In the genomic region with DNA sequence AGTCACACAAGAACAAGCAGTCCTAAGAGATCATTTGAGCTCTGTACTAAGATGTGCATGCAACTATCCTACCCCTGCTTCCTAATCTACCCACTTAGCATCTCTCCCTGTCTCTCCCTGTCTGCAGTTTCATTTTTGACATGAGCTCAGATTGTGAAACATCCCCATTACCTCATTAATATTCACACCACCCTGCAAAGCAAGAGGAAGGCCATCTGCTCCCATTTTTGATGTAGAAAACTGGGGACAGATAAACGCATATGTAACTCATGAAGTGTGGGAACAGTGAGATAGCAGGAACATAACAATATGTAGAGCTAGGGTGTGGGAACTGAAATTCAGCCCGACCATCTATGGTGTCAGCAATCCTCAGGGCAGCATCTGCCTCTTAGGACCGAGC, we compare ENCODE assay signal across 17 mouse cellular contexts. TPM values are rescaled to one million over a fixed set of nuclear protein-coding genes. Genes with fewer than 3 reads are reported as not detected.
DNase-seq lines count a peak whose midpoint lies in the region; ATAC-seq lines count a peak whose summit lies in the region.
"Had no signal": no experiment of that assay in that cellular context is flagged by ENCODE, and none has a peak within 500 bp of the region (broad histone marks: within the 10 kb centered on the region; RNA-seq: fewer than 3 reads in every experiment).

No protein-coding gene starts in this region.

- 66% methylated on average over 3 of the region's 3 CpGs for WGBS in heart, embryonic 10.5 days
- 58% methylated on average over 3 of the region's 3 CpGs for WGBS in forebrain, embryonic 16.5 days
- WGBS in midbrain, embryonic 16.5 days = 53% methylated on average over 3 of the region's 3 CpGs
- 69% methylated on average over 3 of the region's 3 CpGs for WGBS in intestine, embryonic 15.5 days

- intact Hi-C loops in heart, postnatal 25 days (cut with DNase I) = no loop called here

- peak overlapping the region; percentile 84 for H3K27ac ChIP-seq in heart, embryonic 10.5 days
- peak overlapping the region; percentile 19; the same call in 1 of the 2 replicates for H3K27ac ChIP-seq in forebrain, embryonic 16.5 days (ENCODE audit: low read length)
- H3K27ac ChIP-seq in midbrain, embryonic 16.5 days (ENCODE audit: low read length) = peak overlapping the region; percentile 31; the same call in 1 of the 2 replicates
- H3K27ac ChIP-seq in intestine, embryonic 15.5 days = no peak overlapping the region

- H3K9ac ChIP-seq in forebrain, embryonic 16.5 days (replicated peaks; ENCODE audit: low read depth, low read length) = no peak overlapping the region
- H3K9ac ChIP-seq in midbrain, embryonic 16.5 days (ENCODE audit: low read depth, low read length) = no peak overlapping the region
- no peak overlapping the region for H3K9ac ChIP-seq in intestine, embryonic 15.5 days

- no peak overlapping the region for H3K4me3 ChIP-seq in heart, embryonic 10.5 days
- no peak overlapping the region for H3K4me3 ChIP-seq in forebrain, embryonic 16.5 days (replicated peaks; ENCODE audit: low read length)
- no peak overlapping the region for H3K4me3 ChIP-seq in midbrain, embryonic 16.5 days (ENCODE audit: low read depth, low read length)
- H3K4me3 ChIP-seq in intestine, embryonic 15.5 days (replicated peaks) = no peak overlapping the region
- H3K4me3 ChIP-seq: megakaryocyte, embryonic 14.5 days had no signal

- peaks cover 17% of the 10 kb centered on the region; the same call in 1 of the 2 replicates for H3K4me1 ChIP-seq in heart, embryonic 10.5 days
- peaks cover 11% of the 10 kb centered on the region for H3K4me1 ChIP-seq in forebrain, embryonic 16.5 days (replicated peaks; ENCODE audit: control insufficient read depth, insufficient read depth, low read length)
- peaks cover 15% of the 10 kb centered on the region for H3K4me1 ChIP-seq in midbrain, embryonic 16.5 days (ENCODE audit: control insufficient read depth, insufficient read depth, low read length)
- H3K4me1 ChIP-seq in intestine, embryonic 15.5 days (replicated peaks) = no peaks in the 10 kb centered on the region
- H3K4me1 ChIP-seq: megakaryocyte, embryonic 14.5 days had no signal

- no peaks in the 10 kb centered on the region for H3K36me3 ChIP-seq in heart, embryonic 10.5 days
- H3K36me3 ChIP-seq in forebrain, embryonic 16.5 days (ENCODE audit: control insufficient read depth, insufficient read depth) = no peaks in the 10 kb centered on the region
- no peaks in the 10 kb centered on the region for H3K36me3 ChIP-seq in midbrain, embryonic 16.5 days (ENCODE audit: control insufficient read depth, insufficient read depth, low read length)
- no peaks in the 10 kb centered on the region for H3K36me3 ChIP-seq in intestine, embryonic 15.5 days

- no peaks in the 10 kb centered on the region for H3K27me3 ChIP-seq in heart, embryonic 10.5 days (ENCODE audit: insufficient read depth, poor library complexity, severe bottlenecking)
- no peaks in the 10 kb centered on the region for H3K27me3 ChIP-seq in forebrain, embryonic 16.5 days (replicated peaks; ENCODE audit: control insufficient read depth, insufficient read depth, low read length)
- no peaks in the 10 kb centered on the region for H3K27me3 ChIP-seq in midbrain, embryonic 16.5 days (ENCODE audit: control insufficient read depth, insufficient read depth, low read depth, low read length)
- no peaks in the 10 kb centered on the region for H3K27me3 ChIP-seq in intestine, embryonic 15.5 days (replicated peaks)
- H3K27me3 ChIP-seq: megakaryocyte, embryonic 14.5 days had no signal

- DNase-seq in heart, embryonic 10.5 days (ENCODE audit: low spot score) = no peak
- DNase-seq in heart, postnatal 25 days (ENCODE audit: low spot score) = no peak
- DNase-seq in layer of hippocampus, adult 11-12 months (ENCODE audit: low spot score) = peak; percentile 65
- no peak for DNase-seq in layer of hippocampus, postnatal 10 days (ENCODE audit: low spot score in 2 of 2)
- DNase-seq: B cell, adult 2 months; cerebellum, adult 8-10 months; embryo, embryonic 11 days; kidney, adult 2 months; kidney, postnatal 4 days; spleen, adult 18-20 months; thymus, postnatal 36 days had no signal

- H3K4me2 ChIP-seq in forebrain, embryonic 16.5 days (ENCODE audit: low read length) = no peak overlapping the region
- no peak overlapping the region for H3K4me2 ChIP-seq in midbrain, embryonic 16.5 days (ENCODE audit: low read length)
- H3K4me2 ChIP-seq in intestine, embryonic 15.5 days (replicated peaks) = no peak overlapping the region
- H3K4me2 ChIP-seq: liver, embryonic 11.5 days had no signal

- ATAC-seq in forebrain, embryonic 16.5 days = peak; percentile 86
- no peak for ATAC-seq in midbrain, embryonic 16.5 days
- ATAC-seq in intestine, embryonic 15.5 days = no peak

- H3K9me3 ChIP-seq in heart, embryonic 10.5 days = no peaks in the 10 kb centered on the region
- H3K9me3 ChIP-seq in forebrain, embryonic 16.5 days (ENCODE audit: control insufficient read depth, low read length) = no peaks in the 10 kb centered on the region
- no peaks in the 10 kb centered on the region for H3K9me3 ChIP-seq in midbrain, embryonic 16.5 days (replicated peaks; ENCODE audit: control insufficient read depth, low read length, poor library complexity, severe bottlenecking)
- no peaks in the 10 kb centered on the region for H3K9me3 ChIP-seq in intestine, embryonic 15.5 days
- H3K9me3 ChIP-seq: megakaryocyte, embryonic 14.5 days had no signal

RNA-seq across cellular contexts. Expression of gene Slc24a2, which starts 19.7 kb away (rescaled TPM):
- polyA plus RNA-seq in heart, embryonic 10.5 days (2016; fragmentation: Nextera tagmentation; extraction: Ambion mirVana) = 5.0 and 6.0 TPM in 2 replicates
- total RNA-seq in heart, postnatal 25 days (2021) = 1 to 10 TPM; 1.4 TPM
- total RNA-seq in layer of hippocampus, postnatal 10 days (2021) = 100 to 1,000 TPM; 171 to 172 TPM
- 1.4 and 2.1 TPM in 2 replicates for polyA plus RNA-seq in forebrain, embryonic 16.5 days (2015; fragmentation: Nextera tagmentation; extraction: Ambion mirVana)
- polyA plus RNA-seq in midbrain, embryonic 16.5 days (2015; fragmentation: Nextera tagmentation; extraction: Ambion mirVana) = 4.3 and 4.5 TPM in 2 replicates
- polyA plus RNA-seq in intestine, embryonic 15.5 days (2015; fragmentation: Nextera tagmentation; extraction: Ambion mirVana) = 0.11 and 0.23 TPM in 2 replicates
- total RNA-seq: granulocyte monocyte progenitor cell, adult 5-6 weeks had no signal
